Mouse (Mus musculus): Measurements from ENCODE around the gene Dnajc5.

The Dnajc5 gene

GRCm38 (mm10) chr2:181509191-181509590 is 11.1 kb upstream of the Dnajc5 start:
- DNase-seq (ENCODE audit: extremely low read depth, low read depth, low spot score), result no peak

- no peak for DNase-seq (ENCODE audit: extremely low read depth, low read depth, low spot score)
Measured at GRCm38 (mm10) chr2:181511231-181511630, 9.1 kb upstream of the Dnajc5 start.

- DNase-seq (ENCODE audit: extremely low read depth, low read depth, low spot score), result no peak
Measured at GRCm38 (mm10) chr2:181519201-181519600, 1.1 kb upstream of the Dnajc5 start.

- no peak for DNase-seq (ENCODE audit: extremely low read depth, low read depth, low spot score)
Measured at GRCm38 (mm10) chr2:181520936-181521227, 597 bp downstream of the Dnajc5 start.

GRCm38 (mm10) chr2:181521491-181521890 is 1.2 kb downstream of the Dnajc5 start:
- no peak for DNase-seq (ENCODE audit: extremely low read depth, low read depth, low spot score)

GRCm38 (mm10) chr2:181522811-181523210 is 2.5 kb downstream of the Dnajc5 start:
- DNase-seq (ENCODE audit: extremely low read depth, low read depth, low spot score), result no peak

GRCm38 (mm10) chr2:181525526-181525925 is 5.2 kb downstream of the Dnajc5 start:
- DNase-seq (ENCODE audit: extremely low read depth, low read depth, low spot score), result no peak

- no peak for DNase-seq (ENCODE audit: extremely low read depth, low read depth, low spot score)
Measured at GRCm38 (mm10) chr2:181529076-181529475, 8.8 kb downstream of the Dnajc5 start.

GRCm38 (mm10) chr2:181532589-181532988 is 12.3 kb downstream of the Dnajc5 start:
- DNase-seq (ENCODE audit: extremely low read depth, low read depth, low spot score), result no peak

GRCm38 (mm10) chr2:181536410-181536809 is 16.1 kb downstream of the Dnajc5 start:
- peak; percentile 65 for DNase-seq (ENCODE audit: extremely low read depth, low read depth, low spot score)

- no peak for DNase-seq (ENCODE audit: extremely low read depth, low read depth, low spot score)
Measured at GRCm38 (mm10) chr2:181537444-181538047, 17.3 kb downstream of the Dnajc5 start.

- DNase-seq (ENCODE audit: extremely low read depth, low read depth, low spot score), result no peak
Measured at GRCm38 (mm10) chr2:181541761-181542380, 21.6 kb downstream of the Dnajc5 start.

- DNase-seq (ENCODE audit: extremely low read depth, low read depth, low spot score), result no peak
Measured at GRCm38 (mm10) chr2:181546142-181546541, 25.9 kb downstream of the Dnajc5 start.

GRCm38 (mm10) chr2:181548227-181548626 is 27.9 kb downstream of the Dnajc5 start:
- no peak for DNase-seq (ENCODE audit: extremely low read depth, low read depth, low spot score)

GRCm38 (mm10) chr2:181548682-181549081 is 28.4 kb downstream of the Dnajc5 start:
- no peak for DNase-seq (ENCODE audit: extremely low read depth, low read depth, low spot score)

GRCm38 (mm10) chr2:181550233-181550632 is 29.9 kb downstream of the Dnajc5 start:
- no peak for DNase-seq (ENCODE audit: extremely low read depth, low read depth, low spot score)

- no peak for DNase-seq (ENCODE audit: extremely low read depth, low read depth, low spot score)
Measured at GRCm38 (mm10) chr2:181553772-181554171, 33.5 kb downstream of the Dnajc5 start.

- no peak for DNase-seq (ENCODE audit: extremely low read depth, low read depth, low spot score)
Measured at GRCm38 (mm10) chr2:181567338-181567737, 47.1 kb downstream of the Dnajc5 start.

GRCm38 (mm10) chr2:181568272-181569008 is 48.2 kb downstream of the Dnajc5 start:
- DNase-seq (ENCODE audit: extremely low read depth, low read depth, low spot score), result no peak

GRCm38 (mm10) chr2:181569856-181570255 is 49.6 kb downstream of the Dnajc5 start:
- DNase-seq (ENCODE audit: extremely low read depth, low read depth, low spot score), result no peak

GRCm38 (mm10) chr2:181570375-181570774 is 50.1 kb downstream of the Dnajc5 start:
- DNase-seq (ENCODE audit: extremely low read depth, low read depth, low spot score), result no peak

- DNase-seq (ENCODE audit: extremely low read depth, low read depth, low spot score), result no peak
Measured at GRCm38 (mm10) chr2:181570921-181571595, 50.8 kb downstream of the Dnajc5 start.

All from fat pad, adult 2 months (tissue).